Mouse (Mus musculus): Measurements from ENCODE around the gene Wfdc16. TPM values are rescaled to one million over a fixed set of nuclear protein-coding genes. Genes with fewer than 3 reads are reported as not detected.

Gene Wfdc16
- polyA plus RNA-seq (2012; rRNA removed), result not detected in 2 replicates

GRCm38 (mm10) chr2:164638696-164639095 lies at the start of gene Wfdc16:
TSS of gene Wfdc16 (minus strand) at chr2:164638796.

DNA sequence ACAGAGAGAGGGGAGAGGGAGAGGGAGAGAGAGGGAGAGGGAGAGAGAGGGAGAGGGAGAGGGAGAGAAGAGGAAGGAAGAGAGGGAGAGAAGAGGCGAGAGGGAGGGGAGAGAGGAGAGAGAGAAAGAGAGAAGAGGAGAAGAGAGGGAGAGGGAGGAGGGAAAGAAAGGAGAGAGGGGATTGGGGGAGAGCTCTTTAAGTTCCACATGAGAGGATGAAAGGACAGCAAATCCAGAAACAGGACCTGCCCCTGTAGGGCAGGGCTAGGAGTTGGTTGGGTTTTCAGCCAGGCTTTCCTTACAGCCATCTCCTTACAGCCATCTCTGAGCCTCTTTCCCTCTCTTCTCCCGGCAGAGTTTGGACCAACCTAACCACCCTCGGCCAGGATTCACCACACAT lies 46.2 kb upstream of the Wfdc16 start, which contains the start of gene Wfdc13:
TSS of gene Wfdc13 (plus strand) at position 301 of the 400 bp plus-strand sequence.

GRCm38 (mm10) chr2:164673987-164674386 lies 35.4 kb upstream of the Wfdc16 start, which contains the start of gene Wfdc11:
TSS of gene Wfdc11 (minus strand) at chr2:164674087.

DNA sequence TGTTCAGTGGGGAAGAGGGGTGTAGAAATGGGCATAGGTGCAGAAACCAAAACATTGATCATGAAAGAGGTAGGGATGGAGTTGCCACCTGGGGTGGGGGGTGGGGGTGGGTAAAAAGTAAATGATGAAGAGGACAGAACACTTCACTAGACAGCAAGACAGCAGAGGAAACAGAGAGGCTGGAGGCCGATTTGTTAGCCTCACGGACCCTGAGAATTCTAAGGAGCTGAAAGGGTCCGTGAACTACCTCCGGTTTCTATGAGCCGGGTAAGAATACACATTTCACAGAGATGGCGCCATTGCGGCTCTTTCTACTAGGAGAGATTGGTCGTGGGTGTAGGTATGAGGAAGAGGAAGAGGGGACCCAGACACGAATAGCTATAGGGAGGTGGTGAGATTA lies 17.9 kb upstream of the Wfdc16 start, which contains the start of gene Wfdc9:
TSS of gene Wfdc9 (minus strand) at position 101 of the 400 bp plus-strand sequence.

DNA sequence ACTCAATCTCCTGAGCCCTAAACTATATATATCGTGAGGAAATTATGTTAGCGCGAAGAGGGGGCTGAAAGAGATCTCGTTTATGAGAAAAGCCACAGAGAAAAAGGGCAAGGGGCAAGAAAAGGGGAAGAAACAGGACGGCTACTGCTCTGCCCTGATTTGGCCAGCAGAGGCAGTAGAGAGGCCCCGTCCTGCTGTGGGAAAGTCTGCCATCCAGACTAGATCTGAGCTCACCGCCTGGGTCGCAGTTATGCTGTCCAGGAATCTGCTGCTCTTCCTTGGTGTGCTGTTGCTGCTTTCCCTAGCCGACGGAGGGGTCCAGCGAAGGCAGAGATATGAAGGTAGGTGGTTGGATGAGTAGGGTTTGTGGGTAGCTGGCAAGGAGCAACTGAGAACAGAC lies 17.3 kb upstream of the Wfdc16 start, which contains the start of gene Wfdc10:
TSS of gene Wfdc10 (plus strand) at position 189 of the 400 bp plus-strand sequence.

GRCm38 (mm10) chr2:164613471-164613870 lies 25.1 kb downstream of the Wfdc16 start, which contains the start of the genes Wfdc6b and Wfdc8:
TSS of gene Wfdc6b (plus strand) at chr2:164613522.
TSS of gene Wfdc8 (minus strand) at chr2:164613626.

GRCm38 (mm10) chr2:164593494-164593893 lies 45.1 kb downstream of the Wfdc16 start, which contains the start of gene Eppin:
TSS of gene Eppin (minus strand) at chr2:164593594.

GRCm38 (mm10) chr2:164585025-164585725 lies 53.4 kb downstream of the Wfdc16 start, which contains the start of gene Wfdc6a:
TSS of gene Wfdc6a (minus strand) at chr2:164585447.

Other genes with a start within 250 kb of the Wfdc16 start
- gene Slpi, start 249.7 kb downstream of the Wfdc16 start, polyA plus RNA-seq (2012; rRNA removed), result 25.7 and 26.9 TPM in 2 replicates
- 0.01 and 0.13 TPM in 2 replicates for gene Rbpjl, start 235.7 kb downstream of the Wfdc16 start, polyA plus RNA-seq (2012; rRNA removed)
- 0.17 and 0.21 TPM in 2 replicates for gene Matn4, start 233.6 kb downstream of the Wfdc16 start, polyA plus RNA-seq (2012; rRNA removed)
- 46.8 and 52.3 TPM in 2 replicates for gene Sdc4, start 194.9 kb downstream of the Wfdc16 start, polyA plus RNA-seq (2012; rRNA removed)
- gene Sys1, start 181.8 kb downstream of the Wfdc16 start, polyA plus RNA-seq (2012; rRNA removed), result 20.3 and 20.5 TPM in 2 replicates
- gene Gm20458, start 177.8 kb downstream of the Wfdc16 start, polyA plus RNA-seq (2012; rRNA removed), result 0.55 and 0.61 TPM in 2 replicates
- not detected in 2 replicates for gene Trp53tg5, start 165.1 kb downstream of the Wfdc16 start, polyA plus RNA-seq (2012; rRNA removed)
- gene Dbndd2, start 152.7 kb downstream of the Wfdc16 start, polyA plus RNA-seq (2012; rRNA removed), result 11.3 and 12.0 TPM in 2 replicates
- gene Pigt, start 141.3 kb downstream of the Wfdc16 start, polyA plus RNA-seq (2012; rRNA removed), result 15.6 and 19.3 TPM in 2 replicates
- 1.6 and 2.0 TPM in 2 replicates for gene Wfdc2, start 76.4 kb downstream of the Wfdc16 start, polyA plus RNA-seq (2012; rRNA removed)
- not detected in 2 replicates for gene Spint3, start 65.3 kb downstream of the Wfdc16 start, polyA plus RNA-seq (2012; rRNA removed)
- 0.05 and 0.06 TPM in 2 replicates for gene Wfdc6a, start 53.3 kb downstream of the Wfdc16 start, polyA plus RNA-seq (2012; rRNA removed)
- gene Eppin, start 45.2 kb downstream of the Wfdc16 start, polyA plus RNA-seq (2012; rRNA removed), result not detected in 2 replicates
- gene Wfdc6b, start 25.3 kb downstream of the Wfdc16 start, polyA plus RNA-seq (2012; rRNA removed), result not detected in 2 replicates
- gene Wfdc8, start 25.2 kb downstream of the Wfdc16 start, polyA plus RNA-seq (2012; rRNA removed), result not detected in 2 replicates
- gene Wfdc10, start 17.2 kb upstream of the Wfdc16 start, polyA plus RNA-seq (2012; rRNA removed), result not detected in 2 replicates
- gene Wfdc9, start 17.8 kb upstream of the Wfdc16 start, polyA plus RNA-seq (2012; rRNA removed), result not detected in 2 replicates
- not detected in 2 replicates for gene Wfdc11, start 35.3 kb upstream of the Wfdc16 start, polyA plus RNA-seq (2012; rRNA removed)
- not detected in 2 replicates for gene Wfdc13, start 46.3 kb upstream of the Wfdc16 start, polyA plus RNA-seq (2012; rRNA removed)
- gene Spint4, start 59.7 kb upstream of the Wfdc16 start, polyA plus RNA-seq (2012; rRNA removed), result not detected in 2 replicates
- not detected in 2 replicates for gene Spint5, start 76.5 kb upstream of the Wfdc16 start, polyA plus RNA-seq (2012; rRNA removed)
- 1.6 and 2.1 TPM in 2 replicates for gene Wfdc3, start 107.1 kb upstream of the Wfdc16 start, polyA plus RNA-seq (2012; rRNA removed)
- 21.7 and 22.8 TPM in 2 replicates for gene Dnttip1, start 107.2 kb upstream of the Wfdc16 start, polyA plus RNA-seq (2012; rRNA removed)
- 255 and 264 TPM in 2 replicates for gene Ube2c, start 131.1 kb upstream of the Wfdc16 start, polyA plus RNA-seq (2012; rRNA removed)
- gene Tnnc2, start 141.2 kb upstream of the Wfdc16 start, polyA plus RNA-seq (2012; rRNA removed), result 0.58 and 2.9 TPM in 2 replicates
- 7.7 and 11.3 TPM in 2 replicates for gene Snx21, start 147.0 kb upstream of the Wfdc16 start, polyA plus RNA-seq (2012; rRNA removed)
- 20.1 and 20.3 TPM in 2 replicates for gene Acot8, start 166.1 kb upstream of the Wfdc16 start, polyA plus RNA-seq (2012; rRNA removed)
- gene Zswim3, start 166.3 kb upstream of the Wfdc16 start, polyA plus RNA-seq (2012; rRNA removed), result 1.9 TPM in 2 replicates
- gene Zswim1, start 183.9 kb upstream of the Wfdc16 start, polyA plus RNA-seq (2012; rRNA removed), result 1.3 and 1.5 TPM in 2 replicates
- gene Spata25, start 189.7 kb upstream of the Wfdc16 start, polyA plus RNA-seq (2012; rRNA removed), result 0.05 and 0.08 TPM in 2 replicates
- gene Ctsa, start 194.1 kb upstream of the Wfdc16 start, polyA plus RNA-seq (2012; rRNA removed), result 121 and 130 TPM in 2 replicates
- gene Neurl2, start 194.7 kb upstream of the Wfdc16 start, polyA plus RNA-seq (2012; rRNA removed), result 1.5 and 2.2 TPM in 2 replicates
- 34.8 and 42.2 TPM in 2 replicates for gene Pltp, start 218.9 kb upstream of the Wfdc16 start, polyA plus RNA-seq (2012; rRNA removed)
- 18.4 and 21.2 TPM in 2 replicates for gene Pcif1, start 240.5 kb upstream of the Wfdc16 start, polyA plus RNA-seq (2012; rRNA removed)